Mouse (Mus musculus) mature B cell (primary cell): ENCODE data around the gene Mmab.

Source experiments
- in situ Hi-C: fragments of 300-500 bp; cut with MboI; formaldehyde crosslinking; loops from 2 replicates; pipeline ENCODE4 v1.14.3; 2019

Gene Mmab

GRCm38 (mm10) chr5:114428621-114429020 lies 15.2 kb downstream of the Mmab start:
- in situ Hi-C loops = no loop called here

GRCm38 (mm10) chr5:114426732-114427131 lies 17.1 kb downstream of the Mmab start:
- in situ Hi-C loops = no loop called here

GRCm38 (mm10) chr5:114423961-114424360 lies 19.9 kb downstream of the Mmab start:
- in situ Hi-C loops = no loop called here

- in situ Hi-C loops = no loop called here
These were observed 21.3 kb downstream of the Mmab start for GRCm38 (mm10) chr5:114422591-114422990.

- in situ Hi-C loops = no loop called here
These were observed 22.1 kb downstream of the Mmab start for GRCm38 (mm10) chr5:114421561-114422298.

GRCm38 (mm10) chr5:114418541-114418940 lies 25.3 kb downstream of the Mmab start:
- in situ Hi-C loops = no loop called here

- in situ Hi-C loops = no loop called here
These were observed 27.0 kb downstream of the Mmab start for GRCm38 (mm10) chr5:114416855-114417254.

GRCm38 (mm10) chr5:114415606-114416005 lies 28.3 kb downstream of the Mmab start:
- in situ Hi-C loops = no loop called here

- in situ Hi-C loops = no loop called here
These were observed 30.7 kb downstream of the Mmab start for GRCm38 (mm10) chr5:114413067-114413735.

- in situ Hi-C loops = no loop called here
These were observed 31.4 kb downstream of the Mmab start for GRCm38 (mm10) chr5:114412361-114412998.

GRCm38 (mm10) chr5:114410429-114410828 lies 33.4 kb downstream of the Mmab start:
- in situ Hi-C loops = no loop called here

- in situ Hi-C loops = no loop called here
These were observed 35.0 kb downstream of the Mmab start for GRCm38 (mm10) chr5:114408846-114409245.

- in situ Hi-C loops = no loop called here
These were observed 36.0 kb downstream of the Mmab start for GRCm38 (mm10) chr5:114407810-114408209.

- in situ Hi-C loops = no loop called here
These were observed 36.6 kb downstream of the Mmab start for GRCm38 (mm10) chr5:114407269-114407668.

GRCm38 (mm10) chr5:114406592-114406991 lies 37.3 kb downstream of the Mmab start:
- in situ Hi-C loops = no loop called here

GRCm38 (mm10) chr5:114393169-114393568 lies 50.7 kb downstream of the Mmab start:
- in situ Hi-C loops = no loop called here

- in situ Hi-C loops = no loop called here
These were observed 59.4 kb downstream of the Mmab start for GRCm38 (mm10) chr5:114384448-114384847.

GRCm38 (mm10) chr5:114383184-114383904 lies 60.5 kb downstream of the Mmab start:
- in situ Hi-C loops = no loop called here
